Mouse (Mus musculus) frontal cortex, adult (tissue): ENCODE data around the gene H2afz.
A peak's percentile ranks its signal among the peaks of the same experiment; 100 is the strongest.
"Not testable (repeated sequence)": the region's sequence is repeated elsewhere in the genome, so short reads cannot be mapped to it uniquely, and the experiment has no call there.

Experiments used
- ATAC-seq: cut with Nextera tagmentation; 2 replicates; pipeline ENCODE4 v1.9.2; 2017; ENCODE audit warnings: mild to moderate bottlenecking, moderate library complexity, mixed read lengths; ENCODE audit not compliant: low TSS enrichment

Gene H2afz

GRCm38 (mm10) chr3:137864124-137864987 is at the start of gene H2afz:
Gene H2afz (plus strand): TSS chr3:137864487.
- peak; percentile 82 for ATAC-seq

DNA sequence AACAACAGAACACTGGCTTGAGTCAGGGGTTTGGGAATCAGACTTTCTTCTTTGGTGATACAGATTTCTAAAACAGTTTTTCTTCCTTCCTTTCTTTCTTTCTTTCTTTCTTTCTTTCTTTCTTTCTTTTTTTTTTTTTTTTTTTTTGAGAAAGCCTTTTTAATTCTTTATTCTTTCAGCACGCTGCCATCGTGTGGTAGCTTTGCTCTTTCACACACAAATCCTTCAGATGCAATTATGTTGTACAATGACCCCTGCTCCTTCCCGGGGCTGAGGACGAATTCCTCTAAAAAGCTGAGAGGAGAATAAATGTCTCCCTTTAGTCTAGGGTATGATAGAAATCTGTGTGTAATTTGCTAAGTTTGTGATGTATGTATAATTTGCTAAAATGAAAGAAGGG is 45.6 kb upstream of the H2afz start:
- ATAC-seq, result no peak

DNA sequence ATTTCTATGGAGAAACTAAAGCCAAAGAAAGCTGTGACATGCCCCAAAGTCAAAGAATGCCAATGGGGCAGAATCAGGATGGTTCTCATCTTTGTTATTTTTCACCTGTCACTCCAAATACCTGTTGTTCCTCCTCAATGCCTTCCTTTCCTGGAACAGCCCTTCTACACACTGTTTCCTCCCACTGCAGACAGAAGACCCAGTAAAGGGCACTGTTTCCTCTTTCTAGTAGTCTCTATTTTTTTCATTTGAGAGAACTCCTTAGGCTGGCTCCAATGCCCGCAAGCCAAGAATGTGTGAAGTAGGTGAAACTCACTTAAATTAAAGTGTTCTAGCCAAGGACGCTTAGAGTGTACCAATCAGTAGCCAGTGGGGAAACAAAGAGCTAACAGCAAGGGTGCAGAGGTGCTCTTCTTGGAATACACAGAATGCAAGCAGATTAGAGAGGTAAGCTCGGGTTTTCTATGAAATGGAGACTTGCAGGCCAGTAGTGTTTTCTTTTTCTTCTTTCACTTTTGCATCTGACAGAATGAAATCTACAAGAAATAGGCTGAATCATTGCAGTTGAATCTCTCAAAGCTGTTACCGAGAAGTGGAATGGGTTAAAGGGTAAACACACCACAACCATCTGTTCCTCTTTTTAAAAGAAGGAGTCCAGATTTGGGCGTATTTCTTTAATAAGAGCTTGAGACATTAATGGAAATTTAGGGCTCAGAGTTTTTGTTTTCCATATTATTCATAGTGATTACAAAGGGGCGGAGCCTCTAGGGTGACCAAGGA is 43.4 kb upstream of the H2afz start:
- no peak for ATAC-seq

GRCm38 (mm10) chr3:137823317-137823716 is 41.0 kb upstream of the H2afz start:
- ATAC-seq, result no peak

DNA sequence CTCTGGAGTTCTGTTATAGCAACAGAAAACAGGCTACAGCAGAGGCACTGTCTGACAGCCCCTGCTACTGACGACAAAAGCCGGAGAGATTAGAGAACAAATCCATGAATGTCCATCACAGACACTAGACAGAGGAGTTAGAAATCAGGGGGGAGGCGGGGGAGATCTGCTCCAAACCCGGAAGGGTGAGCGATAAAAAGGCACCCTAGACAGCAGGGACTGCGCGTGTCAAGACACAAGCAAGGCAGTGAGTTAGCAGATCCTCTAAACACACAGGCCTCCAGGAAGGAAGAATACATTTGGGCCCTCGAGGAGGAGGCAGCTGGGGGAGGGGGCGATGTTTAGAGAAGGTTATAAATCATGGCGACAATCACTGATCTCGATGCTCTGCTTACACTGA is 36.6 kb upstream of the H2afz start:
- no peak for ATAC-seq

DNA sequence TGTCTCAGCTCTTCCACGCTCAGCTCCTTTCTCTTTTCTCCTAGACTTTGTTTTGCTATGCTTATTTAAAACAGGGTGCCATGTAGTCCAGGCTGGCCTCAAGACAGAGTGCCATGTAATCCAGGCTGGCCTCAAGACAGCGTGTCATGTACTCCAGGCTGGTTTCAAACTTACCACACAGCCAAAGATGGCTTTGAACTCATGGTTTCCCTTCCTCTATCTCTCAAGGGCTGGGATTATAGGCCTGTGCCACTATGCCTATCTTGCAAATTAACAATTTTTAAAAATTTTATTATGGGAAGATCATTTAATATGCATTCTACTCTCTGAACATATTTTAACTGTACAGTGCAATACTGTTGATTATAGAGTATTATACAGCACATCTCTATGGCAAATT is 33.1 kb upstream of the H2afz start:
- no peak for ATAC-seq

DNA sequence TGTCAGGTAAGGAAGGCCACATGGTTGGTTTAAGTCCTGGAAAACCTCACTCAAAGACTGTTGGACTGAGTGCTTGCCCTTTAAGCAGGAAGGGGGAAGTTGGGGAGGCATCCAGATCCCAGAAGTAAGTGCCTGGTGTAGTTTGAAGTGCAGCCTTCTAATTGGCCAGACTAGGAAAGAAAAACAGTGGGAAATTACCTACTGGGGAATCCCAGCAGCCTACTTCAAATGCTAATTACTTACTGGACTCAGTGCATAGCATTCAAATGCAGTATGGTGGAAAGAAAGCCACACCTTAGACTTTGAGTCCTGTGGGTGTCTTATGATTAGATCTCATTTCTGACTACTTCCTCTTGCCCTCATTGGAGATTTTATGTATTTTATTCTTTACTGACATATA is 31.2 kb upstream of the H2afz start:
- ATAC-seq, result no peak

DNA sequence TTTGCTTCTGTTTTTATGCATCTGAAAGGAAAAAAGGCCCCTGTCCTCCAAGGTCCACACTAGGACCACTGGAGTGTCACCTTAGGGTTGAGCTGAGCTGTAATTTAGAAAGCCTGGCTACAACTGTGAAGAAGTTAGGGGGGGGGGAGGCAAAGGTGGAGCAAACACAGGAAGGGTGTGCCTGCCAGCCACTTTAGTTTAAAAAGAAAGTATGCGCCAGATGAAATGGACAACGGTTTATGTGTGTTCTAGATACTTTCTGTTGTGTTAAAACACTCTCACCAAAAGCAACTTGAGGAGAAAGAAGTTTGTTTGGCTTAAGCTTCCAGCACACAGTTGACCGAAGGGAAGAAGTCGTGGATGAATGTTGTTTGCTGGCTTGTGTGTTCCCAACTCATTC is 30.6 kb upstream of the H2afz start:
- ATAC-seq, result no peak

- no peak for ATAC-seq
Observed at GRCm38 (mm10) chr3:137836543-137836942, 27.7 kb upstream of the H2afz start.

- no peak for ATAC-seq
Observed at GRCm38 (mm10) chr3:137838160-137838559, 26.1 kb upstream of the H2afz start.

DNA sequence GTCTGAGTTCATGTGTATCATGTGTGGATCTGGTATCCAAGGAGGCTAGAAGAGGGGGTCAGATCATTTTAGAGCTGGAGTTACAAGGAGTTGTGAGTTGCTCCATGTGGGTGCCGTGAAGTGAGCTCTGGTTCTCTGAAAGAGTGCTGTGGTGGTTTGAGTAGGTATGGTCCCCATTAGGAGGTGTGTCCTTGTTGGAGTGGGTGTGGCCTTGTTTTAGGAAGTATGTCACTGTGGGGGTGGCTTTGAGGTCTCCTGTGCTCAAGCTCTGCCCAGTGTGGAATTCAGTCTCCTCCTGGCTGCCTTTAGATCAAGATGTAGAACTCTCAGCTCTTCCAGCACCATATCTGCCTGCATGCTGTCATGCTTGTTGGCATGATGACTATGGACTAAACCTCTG is 21.3 kb upstream of the H2afz start:
- no peak for ATAC-seq

DNA sequence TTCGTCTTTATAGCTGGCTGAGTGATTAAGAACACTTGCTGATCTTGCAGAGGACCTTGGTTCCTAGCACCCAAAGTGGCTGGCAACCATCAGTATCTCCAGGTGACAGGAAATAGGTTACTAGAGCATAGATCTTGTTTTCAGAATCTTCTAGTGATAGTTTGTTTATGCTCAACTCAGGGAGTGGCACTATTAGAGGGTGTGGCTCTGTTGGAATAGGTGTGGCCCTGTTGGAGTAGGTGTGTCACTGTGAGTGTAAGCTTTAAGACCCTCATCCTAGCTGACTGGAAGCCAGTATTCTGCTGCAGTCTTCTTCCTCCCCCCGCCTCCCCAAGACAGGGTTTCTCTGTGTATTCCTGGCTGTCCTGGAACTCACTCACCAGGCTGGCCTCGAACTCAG is 20.0 kb upstream of the H2afz start:
- no peak for ATAC-seq

DNA sequence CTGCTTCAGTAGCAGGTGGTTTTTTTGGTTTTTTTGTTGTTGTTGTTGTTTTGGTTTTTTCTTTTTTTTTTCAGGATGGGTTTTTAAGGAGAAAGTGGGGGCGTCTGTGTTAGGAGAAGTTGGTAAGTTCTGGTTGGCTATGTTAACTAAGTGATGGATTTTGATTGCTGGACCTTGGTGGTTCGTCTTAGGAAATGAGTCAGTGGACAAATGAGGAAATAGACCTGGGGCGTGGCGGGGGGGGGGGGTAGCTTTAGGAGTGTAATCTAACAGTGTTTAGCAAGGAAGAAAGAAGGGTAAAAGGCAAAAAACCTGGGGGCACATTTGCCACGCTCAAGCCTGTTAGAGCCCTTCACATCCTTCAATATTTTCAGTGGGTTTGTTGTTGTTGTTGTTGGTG is 17.7 kb upstream of the H2afz start:
- ATAC-seq, result no peak

- no peak for ATAC-seq
Observed at GRCm38 (mm10) chr3:137848354-137848753, 15.9 kb upstream of the H2afz start.

GRCm38 (mm10) chr3:137849697-137850096 is 14.6 kb upstream of the H2afz start:
- no peak for ATAC-seq

- no peak for ATAC-seq
Observed at GRCm38 (mm10) chr3:137851196-137851595, 13.1 kb upstream of the H2afz start.

DNA sequence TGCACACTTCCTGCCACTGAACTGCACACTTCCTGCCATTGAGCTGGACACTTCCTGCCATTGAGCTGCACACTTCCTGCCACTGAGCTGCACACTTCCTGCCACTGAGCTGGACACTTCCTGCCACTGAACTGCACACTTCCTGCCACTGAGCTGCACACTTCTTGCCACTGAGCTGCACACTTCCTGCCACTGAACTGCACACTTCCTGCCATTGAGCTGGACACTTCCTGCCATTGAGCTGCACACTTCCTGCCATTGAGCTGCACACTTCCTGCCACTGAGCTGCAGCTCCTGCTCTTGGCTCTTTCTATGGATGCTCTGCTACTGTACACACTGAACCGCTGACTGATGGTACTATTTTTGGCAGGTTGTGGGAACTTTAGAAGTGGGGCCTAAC is 11.3 kb upstream of the H2afz start:
- ATAC-seq, result not testable (repeated sequence)

DNA sequence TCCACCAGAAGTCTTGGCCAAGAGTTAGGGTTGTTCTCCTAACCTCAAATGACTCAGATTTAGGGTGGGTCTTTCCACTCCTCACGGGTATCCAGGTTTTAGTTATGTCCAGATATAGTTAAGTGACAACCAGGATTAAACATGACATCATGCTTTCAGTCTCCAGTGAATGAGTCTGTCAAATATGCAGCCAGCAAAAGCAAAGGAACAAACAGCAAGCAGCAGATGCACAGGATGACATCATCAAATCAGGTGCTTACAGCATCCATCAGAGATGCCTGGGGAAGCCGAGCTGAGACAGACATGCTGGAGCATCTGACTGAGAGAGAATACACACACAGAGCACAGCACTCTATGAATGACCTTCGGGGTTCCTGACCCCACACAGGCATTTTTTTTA is 9.0 kb upstream of the H2afz start:
- peak; percentile 34; the same call in 1 of the 2 replicates for ATAC-seq

- ATAC-seq, result no peak
Observed at GRCm38 (mm10) chr3:137856061-137856460, 8.2 kb upstream of the H2afz start.

GRCm38 (mm10) chr3:137860394-137861170 is 3.7 kb upstream of the H2afz start:
- ATAC-seq, result no peak

GRCm38 (mm10) chr3:137861436-137861835 is 2.9 kb upstream of the H2afz start:
- ATAC-seq, result no peak

DNA sequence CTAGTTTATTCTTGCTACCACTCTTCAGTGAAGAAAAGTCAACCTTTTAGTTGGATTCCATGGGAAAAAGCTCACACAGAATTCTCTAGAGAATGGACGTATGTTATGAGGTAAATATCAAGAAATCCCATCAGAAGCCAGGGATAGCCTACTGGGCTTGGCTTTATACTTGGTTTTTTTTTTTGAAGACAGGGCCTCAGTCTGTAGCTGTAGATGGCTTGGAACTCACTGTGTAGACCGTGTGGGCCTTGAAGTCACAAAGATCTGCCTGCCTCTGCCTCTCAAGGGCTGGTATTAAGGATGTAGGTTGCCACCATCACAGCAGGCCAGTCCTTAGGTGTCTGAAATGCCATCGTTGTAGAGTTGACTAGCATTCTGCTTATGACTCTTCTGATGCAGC is 1.7 kb upstream of the H2afz start:
- ATAC-seq, result no peak
